Mouse (Mus musculus): ENCODE measurements around the gene Tmem97.

DNA sequence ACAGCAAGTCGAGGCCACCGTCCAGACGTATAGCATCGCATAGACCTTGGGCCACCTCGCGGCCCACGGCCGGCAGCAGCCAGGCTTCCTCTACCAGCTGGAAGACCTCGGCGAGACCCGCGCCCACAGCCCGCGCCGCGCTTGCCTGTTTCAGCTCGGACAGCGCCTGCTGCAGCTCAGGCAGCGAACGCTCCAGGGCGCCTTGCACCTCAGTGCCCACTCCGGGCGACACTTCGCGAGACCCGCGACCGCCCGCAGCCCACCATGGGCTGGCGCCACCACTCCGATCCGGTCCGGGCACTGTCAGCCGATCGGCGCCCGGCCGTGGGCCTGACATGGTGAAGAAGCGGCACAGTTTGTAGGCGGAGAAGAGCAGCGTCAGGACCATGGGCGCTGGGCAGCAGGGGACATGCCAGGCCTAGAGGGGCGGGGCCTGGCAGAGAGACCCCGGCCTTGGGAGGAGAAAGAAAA, 53.5 kb downstream of the Tmem97 start:
- TF ChIP-seq TAL1 (IDR thresholded peaks at IDR 0.05; ENCODE audit: low read length) (no peak), MAX (IDR thresholded peaks at IDR 0.05; ENCODE audit: low read length) (no peak), CTCF (IDR thresholded peaks at IDR 0.05 in 2 of 3, conservative IDR thresholded peaks at IDR 0.05 in 1 of 3; ENCODE audit: control insufficient read depth in 1 of 3, insufficient read depth in 1 of 3, low read depth in 2 of 3, low read length in 3 of 3, poor library complexity in 1 of 3, severe bottlenecking in 1 of 3) (no peak), EP300 (IDR thresholded peaks at IDR 0.05; ENCODE audit: low read depth in 1 of 2, low read length in 2 of 2) (no peak), POLR2A (IDR thresholded peaks at IDR 0.05; ENCODE audit: control insufficient read depth in 1 of 2, insufficient read depth in 1 of 2, low read depth in 1 of 2, low read length in 2 of 2, poor library complexity in 1 of 2) (no peak), SMC3 (IDR thresholded peaks at IDR 0.05; ENCODE audit: low read depth, low read length) (no peak)

All from MEL (cell line).